Mouse (Mus musculus): ENCODE data around the gene Cbfa2t2. TPM values are rescaled to one million over a fixed set of nuclear protein-coding genes. Genes with fewer than 3 reads are reported as not detected.

Gene Cbfa2t2
- polyA plus RNA-seq, 1 experiment from 2014 or later, result 15.1 TPM

GRCm38 (mm10) chr2:154517424-154517823 is 81.1 kb downstream of the Cbfa2t2 start:
- WGBS (ENCODE audit: insufficient replicate concordance), result 77% methylated on average over 5 of the region's 5 CpGs
- no peak for ATAC-seq

GRCm38 (mm10) chr2:154521449-154521848 is 85.2 kb downstream of the Cbfa2t2 start:
- ATAC-seq, result no peak
- no peak overlapping the region for H3K4me2 ChIP-seq
- no peaks in the 10 kb centered on the region for H3K4me1 ChIP-seq
- H3K9ac ChIP-seq, result no peak overlapping the region
- H3K4me3 ChIP-seq, result no peak overlapping the region
- H3K27ac ChIP-seq, result no peak overlapping the region
- no peaks in the 10 kb centered on the region for H3K27me3 ChIP-seq (replicated peaks)
- H3K36me3 ChIP-seq, result peaks cover 67% of the 10 kb centered on the region
- no peaks in the 10 kb centered on the region for H3K9me3 ChIP-seq (replicated peaks)

More at GRCm38 (mm10) chr2:154517424-154517823, 81.1 kb downstream of the Cbfa2t2 start:
- Histone ChIP-seq H3K9ac (no peak overlapping the region), H3K27ac (no peak overlapping the region), H3K36me3 (peaks cover 43% of the 10 kb centered on the region), H3K4me1 (no peaks in the 10 kb centered on the region), H3K4me2 (no peak overlapping the region), H3K9me3 (replicated peaks) (no peaks in the 10 kb centered on the region), H3K4me3 (no peak overlapping the region), H3K27me3 (replicated peaks) (no peaks in the 10 kb centered on the region)

GRCm38 (mm10) chr2:154522334-154522733 is 86.1 kb downstream of the Cbfa2t2 start:
- no peak overlapping the region for H3K9ac ChIP-seq
- ATAC-seq, result no peak
- H3K4me1 ChIP-seq, result no peaks in the 10 kb centered on the region
- no peak overlapping the region for H3K4me2 ChIP-seq
- peaks cover 60% of the 10 kb centered on the region for H3K36me3 ChIP-seq
- H3K27ac ChIP-seq, result no peak overlapping the region
- WGBS (ENCODE audit: insufficient replicate concordance), result 55% methylated on average over 5 of the region's 5 CpGs
- no peaks in the 10 kb centered on the region for H3K9me3 ChIP-seq (replicated peaks)
- no peak overlapping the region for H3K4me3 ChIP-seq
- no peaks in the 10 kb centered on the region for H3K27me3 ChIP-seq (replicated peaks)

GRCm38 (mm10) chr2:154525285-154525684 is 89.0 kb downstream of the Cbfa2t2 start:
- peaks cover 68% of the 10 kb centered on the region for H3K36me3 ChIP-seq
- H3K9me3 ChIP-seq (replicated peaks), result no peaks in the 10 kb centered on the region
- no peak for ATAC-seq
- H3K4me2 ChIP-seq, result no peak overlapping the region
- 0 out of 2 replicates have a peak, but pooled peaks cover under 1% of the 10 kb centered on the region for H3K4me1 ChIP-seq
- no peaks in the 10 kb centered on the region for H3K27me3 ChIP-seq (replicated peaks)
- no peak overlapping the region for H3K9ac ChIP-seq
- no peak overlapping the region for H3K27ac ChIP-seq
- WGBS (ENCODE audit: insufficient replicate concordance), result 80% methylated on average over 2 of the region's 2 CpGs
- no peak overlapping the region for H3K4me3 ChIP-seq

GRCm38 (mm10) chr2:154526531-154526930 is 90.2 kb downstream of the Cbfa2t2 start:
- 80% methylated on average over 3 of the region's 3 CpGs for WGBS (ENCODE audit: insufficient replicate concordance)
- peaks cover 75% of the 10 kb centered on the region for H3K36me3 ChIP-seq
- ATAC-seq, result no peak

GRCm38 (mm10) chr2:154532888-154533287 is 96.6 kb downstream of the Cbfa2t2 start:
- Histone ChIP-seq H3K4me2 (no peak overlapping the region), H3K36me3 (peaks cover 71% of the 10 kb centered on the region), H3K27me3 (replicated peaks) (no peaks in the 10 kb centered on the region), H3K27ac (no peak overlapping the region), H3K9me3 (replicated peaks) (no peaks in the 10 kb centered on the region), H3K4me1 (peaks cover 13% of the 10 kb centered on the region; the same call in 1 of the 2 replicates), H3K4me3 (no peak overlapping the region), H3K9ac (no peak overlapping the region)
- no peak for ATAC-seq
- WGBS (ENCODE audit: insufficient replicate concordance), result 56% methylated on average over 3 of the region's 3 CpGs

More at GRCm38 (mm10) chr2:154526531-154526930, 90.2 kb downstream of the Cbfa2t2 start:
- Histone ChIP-seq H3K9ac (no peak overlapping the region), H3K27me3 (replicated peaks) (no peaks in the 10 kb centered on the region), H3K27ac (no peak overlapping the region), H3K4me2 (no peak overlapping the region), H3K4me1 (0 out of 2 replicates have a peak, but pooled peaks cover 6% of the 10 kb centered on the region), H3K4me3 (no peak overlapping the region), H3K9me3 (replicated peaks) (no peaks in the 10 kb centered on the region)

GRCm38 (mm10) chr2:154534704-154535270 is 98.5 kb downstream of the Cbfa2t2 start:
- WGBS (ENCODE audit: insufficient replicate concordance), result 84% methylated on average over 12 of the region's 12 CpGs
- H3K4me1 ChIP-seq, result peaks cover 25% of the 10 kb centered on the region
- H3K4me2 ChIP-seq, result no peak overlapping the region
- peaks cover 58% of the 10 kb centered on the region for H3K36me3 ChIP-seq
- no peak overlapping the region for H3K27ac ChIP-seq
- no peaks in the 10 kb centered on the region for H3K9me3 ChIP-seq (replicated peaks)
- 0 out of 2 replicates have a peak, but pooled peaks have one; percentile 15 for ATAC-seq
- no peak overlapping the region for H3K4me3 ChIP-seq
- no peak overlapping the region for H3K9ac ChIP-seq
- no peaks in the 10 kb centered on the region for H3K27me3 ChIP-seq (replicated peaks)

- no peak overlapping the region for H3K9ac ChIP-seq
- no peak overlapping the region for H3K27ac ChIP-seq
- H3K4me2 ChIP-seq, result no peak overlapping the region
- peaks cover 13% of the 10 kb centered on the region for H3K4me1 ChIP-seq
- no peaks in the 10 kb centered on the region for H3K27me3 ChIP-seq (replicated peaks)
- no peak for ATAC-seq
- 72% methylated on average over 2 of the region's 2 CpGs for WGBS (ENCODE audit: insufficient replicate concordance)
- H3K36me3 ChIP-seq, result peaks cover 31% of the 10 kb centered on the region
- H3K4me3 ChIP-seq, result no peak overlapping the region
- H3K9me3 ChIP-seq (replicated peaks), result no peaks in the 10 kb centered on the region
These were observed 102.0 kb downstream of the Cbfa2t2 start for GRCm38 (mm10) chr2:154538310-154538709.

- H3K27me3 ChIP-seq (replicated peaks), result no peaks in the 10 kb centered on the region
- 20% methylated on average over 3 of the region's 3 CpGs for WGBS (ENCODE audit: insufficient replicate concordance)
- no peak overlapping the region for H3K4me2 ChIP-seq
- H3K36me3 ChIP-seq, result peaks cover 27% of the 10 kb centered on the region
- H3K9ac ChIP-seq, result no peak overlapping the region
- ATAC-seq, result no peak
- H3K27ac ChIP-seq, result no peak overlapping the region
- no peaks in the 10 kb centered on the region for H3K9me3 ChIP-seq (replicated peaks)
- peaks cover 13% of the 10 kb centered on the region for H3K4me1 ChIP-seq
- no peak overlapping the region for H3K4me3 ChIP-seq
These were observed 102.4 kb downstream of the Cbfa2t2 start for GRCm38 (mm10) chr2:154538710-154539109.

- peaks cover 20% of the 10 kb centered on the region for H3K36me3 ChIP-seq
- H3K27me3 ChIP-seq (replicated peaks), result no peaks in the 10 kb centered on the region
- H3K9ac ChIP-seq, result no peak overlapping the region
- H3K4me3 ChIP-seq, result no peak overlapping the region
- H3K4me1 ChIP-seq, result peaks cover 13% of the 10 kb centered on the region
- H3K4me2 ChIP-seq, result no peak overlapping the region
- H3K27ac ChIP-seq, result no peak overlapping the region
- 70% methylated on average over 3 of the region's 3 CpGs for WGBS (ENCODE audit: insufficient replicate concordance)
- H3K9me3 ChIP-seq (replicated peaks), result no peaks in the 10 kb centered on the region
- no peak for ATAC-seq
These were observed 103.4 kb downstream of the Cbfa2t2 start for GRCm38 (mm10) chr2:154539720-154540119.

GRCm38 (mm10) chr2:154541630-154542029 is 105.3 kb downstream of the Cbfa2t2 start:
- H3K9ac ChIP-seq, result no peak overlapping the region
- peaks cover 3% of the 10 kb centered on the region; the same call in 1 of the 2 replicates for H3K36me3 ChIP-seq
- no peaks in the 10 kb centered on the region for H3K9me3 ChIP-seq (replicated peaks)
- H3K27ac ChIP-seq, result no peak overlapping the region
- ATAC-seq, result no peak
- peaks cover 13% of the 10 kb centered on the region for H3K4me1 ChIP-seq
- no peak overlapping the region for H3K4me2 ChIP-seq
- no peak overlapping the region for H3K4me3 ChIP-seq
- no peaks in the 10 kb centered on the region for H3K27me3 ChIP-seq (replicated peaks)
- WGBS (ENCODE audit: insufficient replicate concordance), result 58% methylated on average over 2 of the region's 2 CpGs

- Histone ChIP-seq H3K27me3 (replicated peaks) (peaks cover 5% of the 10 kb centered on the region), H3K9ac (no peak overlapping the region), H3K9me3 (replicated peaks) (no peaks in the 10 kb centered on the region), H3K27ac (no peak overlapping the region), H3K4me2 (no peak overlapping the region), H3K36me3 (no peaks in the 10 kb centered on the region), H3K4me1 (peaks cover 5% of the 10 kb centered on the region), H3K4me3 (no peak overlapping the region)
- 79% methylated on average over 9 of the region's 9 CpGs for WGBS (ENCODE audit: insufficient replicate concordance)
- ATAC-seq, result no peak
These were observed 107.5 kb downstream of the Cbfa2t2 start for GRCm38 (mm10) chr2:154543567-154544347.

Data from liver, embryonic 12.5 days (tissue).